8 mouse cellular contexts compared by ENCODE assay signal in the genomic region with DNA sequence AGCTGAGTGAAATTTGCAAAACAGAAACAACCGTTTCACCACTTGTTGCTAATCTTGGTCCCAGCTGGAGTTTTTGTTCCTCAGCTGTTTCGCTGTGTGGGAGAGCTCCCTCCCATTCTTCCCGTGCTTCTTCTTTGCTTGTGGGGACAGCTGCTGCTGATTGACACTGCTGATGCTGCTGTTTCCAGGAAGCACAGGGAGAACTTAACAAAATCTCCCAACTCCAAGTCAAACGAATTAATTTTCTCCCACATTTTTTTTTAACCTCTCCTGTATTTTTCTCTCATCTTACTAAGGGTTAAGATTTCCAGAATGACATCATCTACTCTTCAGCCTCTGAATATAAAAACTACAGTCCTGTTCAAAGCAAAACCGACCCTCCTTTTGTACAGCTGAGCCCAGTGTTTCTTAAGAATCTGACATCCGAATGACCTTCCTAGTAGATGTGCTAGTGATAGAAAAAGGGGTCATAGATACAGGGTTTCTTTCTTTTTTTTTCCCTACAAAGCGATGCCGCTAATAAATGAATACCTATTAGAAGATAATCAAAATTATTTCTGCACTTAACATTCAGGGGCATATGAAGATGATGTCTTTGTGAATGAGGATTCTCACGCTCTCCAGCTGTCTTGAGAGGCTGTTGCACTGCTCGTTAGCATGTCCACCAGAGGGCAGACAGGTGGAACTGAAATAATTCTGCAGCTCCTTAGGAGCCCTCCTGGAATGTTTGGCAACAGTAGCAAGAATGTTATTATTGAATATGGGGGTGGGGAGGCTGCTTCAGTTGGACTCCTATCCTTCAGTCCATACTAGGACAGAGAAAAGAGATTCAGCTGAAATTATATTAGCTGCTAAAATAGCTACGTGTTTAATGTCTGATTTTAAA.
DNase-seq lines count a peak whose midpoint lies in the region; ATAC-seq and TF ChIP-seq lines count a peak whose summit lies in the region.

No protein-coding gene starts in this region.

- ATAC-seq in embryonic facial prominence, embryonic 13.5 days (ENCODE audit: insufficient number of reproducible peaks, insufficient read depth, low FRiP score, low TSS enrichment, low read depth): no peak
- ATAC-seq in erythroid progenitor cell, adult 5-6 weeks (replicated peaks; ENCODE audit: low FRiP score, poor library complexity, severe bottlenecking): no peak

- H3K36me3 ChIP-seq in embryonic facial prominence, embryonic 13.5 days: no peaks in the 10 kb centered on the region
- H3K36me3 ChIP-seq in small intestine, adult 2 months (ENCODE audit: control insufficient read depth, insufficient read depth, low read length): no peaks in the 10 kb centered on the region

- H3K9ac ChIP-seq in embryonic facial prominence, embryonic 13.5 days: no peak overlapping the region

- H3K27ac ChIP-seq in embryonic facial prominence, embryonic 13.5 days: peak overlapping the region; percentile 45; the same call in 1 of the 2 replicates
- peak overlapping the region; percentile 69 for H3K27ac ChIP-seq in layer of hippocampus, adult 2 months
- H3K27ac ChIP-seq in small intestine, adult 2 months (ENCODE audit: insufficient read depth, low read depth, low read length): no peak overlapping the region

- intact Hi-C loops in heart, postnatal 25 days (cut with DNase I): loop anchor here (5.0 kb wide), 1 partner anchor 828 kb away; no protein-coding TSS in a partner anchor

- H3K27me3 ChIP-seq in embryonic facial prominence, embryonic 13.5 days: no peaks in the 10 kb centered on the region
- H3K27me3 ChIP-seq in small intestine, adult 2 months (ENCODE audit: control insufficient read depth, insufficient read depth, low read length): no peaks in the 10 kb centered on the region

- H3K4me3 ChIP-seq in embryonic facial prominence, embryonic 13.5 days: no peak overlapping the region
- peak overlapping the region; percentile 29 for H3K4me3 ChIP-seq in layer of hippocampus, adult 2 months
- H3K4me3 ChIP-seq in small intestine, adult 2 months (ENCODE audit: low read depth, low read length): no peak overlapping the region

- no peak for TF ChIP-seq POLR2A in small intestine, adult 2 months (IDR thresholded peaks at IDR 0.05; ENCODE audit: low read depth, low read length)

- H3K9me3 ChIP-seq in embryonic facial prominence, embryonic 13.5 days: no peaks in the 10 kb centered on the region

- 21% methylated on average over 11 of the region's 11 CpGs for WGBS in embryonic facial prominence, embryonic 13.5 days
- WGBS in small intestine, adult 2 months: 45% methylated on average over 11 of the region's 11 CpGs

- TF ChIP-seq CTCF in layer of hippocampus, adult 2 months (conservative IDR thresholded peaks at IDR 0.05): peak; percentile 78
- peak; percentile 35; the same call in 1 of the 2 replicates for TF ChIP-seq CTCF in small intestine, adult 2 months (IDR thresholded peaks at IDR 0.05; ENCODE audit: extremely low read depth, insufficient read length, insufficient replicate concordance, low read depth, low read length)

- peak overlapping the region; percentile 17; the same call in 1 of the 2 replicates for H3K4me2 ChIP-seq in embryonic facial prominence, embryonic 13.5 days

- peaks cover 11% of the 10 kb centered on the region for H3K4me1 ChIP-seq in embryonic facial prominence, embryonic 13.5 days
- no peaks in the 10 kb centered on the region for H3K4me1 ChIP-seq in small intestine, adult 2 months (ENCODE audit: control insufficient read depth, insufficient read depth, insufficient read length, low read length)

- DNase-seq in right cerebral cortex, adult 18-20 months: peak; percentile 51
- DNase-seq in right cerebral cortex, postnatal 25 days: no peak
- DNase-seq in heart, postnatal 25 days (ENCODE audit: low spot score): peak; percentile 10
- DNase-seq in layer of hippocampus, adult 2 months (ENCODE audit: low spot score in 2 of 2): peak; percentile 26 to 38
- peak; percentile 78 for DNase-seq in lung, postnatal 36 days
